Mouse (Mus musculus): Measurements from ENCODE around the gene Tmem167b.
"Not testable (repeated sequence)": the region's sequence is repeated elsewhere in the genome, so short reads cannot be mapped to it uniquely, and the experiment has no call there.

Gene Tmem167b

DNA sequence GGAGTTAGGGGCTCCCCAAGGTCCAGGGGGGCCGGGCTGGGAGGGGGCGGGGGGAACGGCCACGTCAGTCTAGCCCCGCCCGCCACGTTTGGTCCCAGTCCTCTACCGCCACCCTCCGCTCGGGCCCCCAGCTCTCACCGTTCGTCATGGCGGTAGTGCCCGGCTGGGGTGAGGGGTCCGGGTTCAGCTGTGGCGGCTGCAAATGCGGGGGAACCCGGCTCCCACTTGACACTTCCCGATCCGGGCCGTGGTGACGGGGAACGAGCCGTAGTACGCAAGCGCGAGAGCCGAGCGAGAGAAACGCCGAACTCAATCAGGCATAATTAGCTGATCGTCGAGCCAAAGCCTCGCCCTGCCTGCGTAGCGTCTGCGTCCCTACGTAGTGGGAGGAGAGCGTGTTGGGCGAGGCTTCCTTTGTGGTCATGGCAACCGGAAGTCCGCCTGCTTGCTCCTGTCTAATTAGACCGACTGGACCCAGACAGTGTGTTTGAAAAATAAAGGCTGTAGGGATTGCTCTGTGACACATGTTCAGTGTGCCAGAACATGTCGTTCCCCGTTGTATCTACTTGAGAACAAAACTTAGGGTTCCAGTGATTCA lies at the start of gene Tmem167b:
TSS of gene Tmem167b (minus strand) at position 334 of the 598 bp plus-strand sequence.
- DNase-seq (ENCODE audit: low spot score) = peak; percentile 94

DNA sequence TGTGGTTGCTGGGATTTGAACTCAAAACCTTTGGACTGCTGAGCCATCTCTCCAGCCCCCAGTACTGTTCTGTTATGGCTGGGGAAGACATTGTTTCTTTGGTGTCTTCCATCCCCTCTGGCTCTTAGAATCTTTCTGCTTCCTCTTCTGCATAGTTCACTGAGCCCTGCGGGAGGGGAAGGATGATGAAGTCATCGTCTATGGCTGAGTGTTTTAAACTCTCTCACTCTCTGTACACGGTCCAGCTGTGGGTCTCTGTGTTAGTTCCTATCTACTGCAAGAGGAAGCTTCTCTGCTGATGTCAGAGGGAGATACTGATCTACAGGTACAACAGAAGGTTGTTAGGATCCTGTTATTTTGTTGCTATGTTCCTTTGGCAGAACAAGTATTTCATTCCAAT lies 46.6 kb upstream of the Tmem167b start:
- no peak for DNase-seq (ENCODE audit: low spot score)

DNA sequence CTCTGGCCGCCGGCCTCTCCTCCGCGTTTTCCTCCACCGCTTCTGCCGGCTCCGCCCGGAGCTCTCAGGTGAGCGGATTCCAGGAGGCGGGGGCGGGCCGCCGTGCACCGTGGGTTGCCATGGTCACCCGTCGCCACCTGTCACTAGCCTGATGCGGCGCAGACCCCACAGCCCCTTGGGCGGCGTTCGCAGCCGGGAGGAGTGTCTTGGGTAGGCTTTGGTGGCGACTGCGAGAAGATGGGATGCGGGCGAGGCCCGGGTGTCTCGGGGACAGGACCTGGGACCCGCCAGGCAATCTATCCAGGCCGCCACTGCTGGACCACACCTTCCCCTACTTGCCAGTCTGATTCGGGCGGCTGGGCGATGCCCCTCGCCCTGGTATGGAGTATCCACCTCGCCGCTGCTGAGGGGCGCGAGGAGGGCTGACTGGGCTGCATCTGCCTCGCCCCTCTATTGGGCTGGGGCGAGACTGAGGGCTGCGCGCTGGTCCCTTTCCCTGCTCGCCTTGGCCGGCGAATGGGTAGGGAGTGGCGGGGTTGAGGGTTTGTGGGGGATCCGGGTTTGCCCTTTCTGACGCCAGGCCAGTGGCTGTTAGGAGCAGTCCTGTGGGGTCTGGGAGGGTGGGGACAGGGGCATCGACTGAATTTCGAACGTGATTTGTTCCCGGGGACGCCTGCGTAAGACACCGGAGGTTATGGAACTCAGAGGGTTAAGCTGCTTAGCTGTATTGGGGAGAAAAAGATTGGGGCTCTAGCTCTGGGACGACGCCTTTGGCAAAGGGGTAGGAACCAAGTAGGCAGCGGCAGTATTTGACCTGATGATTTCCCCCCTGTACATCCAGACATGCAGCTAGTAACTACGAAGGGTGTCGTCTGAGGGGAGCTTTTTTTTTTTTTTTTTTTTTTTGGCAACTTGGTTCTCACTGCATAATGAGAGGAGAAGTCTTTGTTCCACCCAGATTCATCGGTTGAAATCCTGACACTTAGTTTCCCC lies 29.6 kb upstream of the Tmem167b start:
- DNase-seq (ENCODE audit: low spot score) = no peak

DNA sequence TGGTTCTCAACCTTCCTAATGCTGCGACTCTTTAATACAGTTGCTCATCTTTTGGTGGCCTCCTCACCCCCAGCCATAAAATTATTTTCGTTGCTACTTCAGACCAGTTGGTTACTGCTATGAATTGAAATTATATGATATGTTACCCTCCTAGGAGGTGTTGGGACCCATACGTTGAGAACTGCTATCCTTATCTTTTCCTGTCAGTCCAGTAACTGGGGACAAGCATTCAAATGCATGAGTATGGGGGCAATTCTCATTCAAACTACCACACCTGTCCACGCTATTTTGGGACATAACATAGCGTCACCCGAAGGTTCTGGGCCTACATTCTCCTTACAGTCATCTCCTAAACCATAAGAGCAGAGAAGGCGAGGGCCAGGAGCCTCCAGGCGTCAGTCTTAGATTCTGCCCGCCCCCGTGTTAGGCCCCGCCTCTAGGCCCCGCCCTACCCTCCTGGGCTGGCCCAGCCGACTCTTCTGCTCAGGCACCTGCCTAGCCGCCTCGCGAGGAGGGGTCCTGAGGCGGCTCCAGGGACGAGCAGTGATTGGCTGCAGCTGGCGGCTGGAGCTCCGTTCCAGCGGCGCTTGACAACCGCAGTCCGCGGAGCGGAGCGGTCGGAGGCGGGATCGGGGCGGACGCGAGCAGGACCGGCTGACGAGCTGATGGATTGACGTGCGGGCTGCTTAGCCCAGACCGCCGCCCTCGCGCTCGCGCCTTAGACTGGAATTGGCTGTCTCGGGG lies 28.7 kb upstream of the Tmem167b start, which contains the start of gene Wdr47:
TSS of gene Wdr47 (plus strand) at position 494 of the 744 bp plus-strand sequence.
- peak; percentile 81 for DNase-seq (ENCODE audit: low spot score)

DNA sequence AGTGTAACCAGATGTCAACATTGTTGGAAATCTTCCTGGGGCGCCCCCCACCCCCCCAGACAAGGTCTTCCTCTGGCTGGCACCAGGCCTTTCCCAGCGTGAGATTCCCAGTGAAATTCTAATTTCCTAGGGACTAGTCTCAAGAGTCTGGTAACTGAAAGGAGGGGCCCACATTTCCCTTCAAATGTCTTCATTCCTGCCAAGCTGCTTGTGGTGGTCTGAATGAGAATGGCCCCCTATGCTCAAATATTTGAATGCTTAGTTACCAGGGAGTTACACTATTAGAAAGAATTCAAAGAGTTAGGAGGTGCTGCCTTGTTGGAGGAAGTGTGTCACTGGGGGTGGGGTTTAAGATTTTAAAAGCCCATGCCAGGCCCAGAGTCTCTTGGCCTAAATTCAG lies 26.2 kb upstream of the Tmem167b start:
- DNase-seq (ENCODE audit: low spot score) = no peak

DNA sequence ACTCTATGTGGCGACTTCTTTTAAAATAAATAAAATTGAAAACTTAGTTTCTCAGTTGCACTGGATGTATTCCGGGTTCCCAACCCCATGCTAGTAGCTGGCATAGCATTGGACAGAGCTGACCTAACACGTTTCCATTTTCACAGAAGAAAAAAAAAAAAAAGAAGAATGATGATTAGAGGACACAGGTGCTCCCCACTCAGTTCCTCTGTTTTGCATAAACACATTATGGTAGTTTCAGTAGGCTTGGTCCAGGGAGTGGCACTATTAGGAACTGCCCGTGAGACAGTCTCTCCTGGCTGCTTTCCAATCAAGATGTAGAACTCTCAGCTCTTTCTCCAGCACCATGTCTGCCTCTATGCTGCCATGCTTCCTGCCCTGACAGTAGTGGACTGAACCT lies 22.3 kb upstream of the Tmem167b start:
- DNase-seq (ENCODE audit: low spot score) = no peak

DNA sequence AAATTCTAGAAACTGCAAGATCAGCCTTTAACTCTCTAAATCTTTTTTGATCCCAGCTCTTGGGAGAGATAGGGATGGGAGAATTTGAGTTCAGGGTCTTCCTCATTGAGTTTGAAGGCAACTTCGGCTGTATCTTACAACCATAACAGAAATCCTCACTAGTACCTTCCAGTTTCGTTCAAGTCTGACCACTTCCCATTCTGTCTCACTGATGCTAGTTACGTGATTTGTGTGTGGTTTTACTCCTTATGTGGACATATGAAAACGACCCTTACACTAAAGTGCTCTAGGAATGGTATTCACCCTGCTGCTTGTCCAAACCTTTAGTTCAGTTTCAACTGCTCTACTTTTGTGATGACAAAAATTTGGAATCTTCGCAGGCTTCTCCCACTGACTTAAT lies 11.8 kb upstream of the Tmem167b start:
- no peak for DNase-seq (ENCODE audit: low spot score)

DNA sequence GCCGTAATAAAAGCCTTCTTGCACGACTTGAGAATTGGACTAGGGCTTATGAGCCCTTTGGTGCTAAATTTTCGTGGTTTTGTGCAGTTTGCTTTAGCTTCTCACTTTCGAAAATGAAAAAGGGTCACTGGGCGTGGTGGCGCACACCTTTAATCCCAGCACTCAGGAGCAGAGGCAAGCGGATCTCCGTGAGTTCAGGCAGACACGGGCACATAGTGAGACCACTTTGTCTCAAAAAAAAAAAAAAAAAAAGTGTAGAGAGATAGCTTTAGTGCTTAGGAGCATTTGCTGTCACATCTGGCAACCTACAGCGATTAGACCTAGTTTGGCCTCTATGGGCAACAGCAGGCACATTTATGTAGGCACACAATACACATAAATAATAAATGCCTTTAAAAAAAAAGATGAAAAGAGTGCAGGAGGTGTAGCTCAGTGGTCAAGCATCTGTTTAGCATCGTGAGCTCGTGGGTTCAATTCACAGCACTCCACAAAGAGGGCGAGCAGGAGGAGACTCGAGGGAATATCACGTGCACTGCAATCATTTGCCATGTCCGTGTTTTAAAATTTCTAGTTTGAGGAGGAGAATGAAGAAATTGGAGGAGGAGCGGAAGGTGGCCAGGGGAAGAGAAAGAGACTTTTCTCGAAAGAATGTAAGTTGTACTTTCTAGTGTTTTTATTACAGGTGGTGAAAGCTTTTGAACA lies 10.2 kb upstream of the Tmem167b start:
- no peak for DNase-seq (ENCODE audit: low spot score)

DNA sequence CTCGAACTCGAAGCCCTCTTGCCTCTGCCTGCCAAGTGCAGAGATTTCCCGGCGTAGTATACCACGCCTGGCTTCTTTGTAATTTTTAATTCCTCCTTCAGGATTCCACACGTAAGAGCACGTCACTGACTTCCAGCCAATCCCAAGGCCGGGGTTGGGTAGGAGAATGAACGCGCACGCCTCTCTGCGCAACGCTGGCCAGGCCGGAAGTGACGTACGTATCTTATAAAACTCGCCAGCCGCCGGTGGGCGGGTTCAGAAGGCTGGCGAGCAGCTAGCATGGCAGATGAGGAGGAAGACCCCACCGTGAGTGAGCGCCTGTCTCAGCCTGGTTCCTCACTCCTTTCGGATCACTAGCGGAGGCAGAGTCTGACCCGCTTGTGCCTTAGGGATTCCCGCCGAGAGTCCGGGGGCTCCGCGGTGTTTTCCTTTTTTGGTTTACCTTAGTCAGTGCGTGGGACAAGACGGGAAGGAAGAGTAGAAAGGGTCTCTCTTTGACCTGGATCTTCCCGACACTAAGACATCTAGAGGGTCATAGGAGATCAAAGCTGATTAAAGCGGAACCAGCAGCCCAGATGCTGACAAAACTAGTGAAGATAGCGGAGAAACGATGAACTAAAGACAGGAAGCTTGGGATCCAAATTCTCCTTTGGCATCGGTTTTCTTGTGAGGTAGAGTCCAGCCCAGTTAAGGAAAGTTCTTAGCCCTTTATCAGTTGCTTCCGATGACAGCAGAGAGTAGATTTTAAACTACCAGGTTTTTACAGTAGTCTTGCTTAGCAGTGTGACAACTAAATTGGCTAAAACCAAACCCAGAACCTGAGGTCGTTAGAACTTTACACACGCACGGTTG lies 9.4 kb upstream of the Tmem167b start, which contains the start of gene Taf13:
TSS of gene Taf13 (plus strand) at position 256 of the 852 bp plus-strand sequence.
- DNase-seq (ENCODE audit: low spot score) = peak; percentile 94

DNA sequence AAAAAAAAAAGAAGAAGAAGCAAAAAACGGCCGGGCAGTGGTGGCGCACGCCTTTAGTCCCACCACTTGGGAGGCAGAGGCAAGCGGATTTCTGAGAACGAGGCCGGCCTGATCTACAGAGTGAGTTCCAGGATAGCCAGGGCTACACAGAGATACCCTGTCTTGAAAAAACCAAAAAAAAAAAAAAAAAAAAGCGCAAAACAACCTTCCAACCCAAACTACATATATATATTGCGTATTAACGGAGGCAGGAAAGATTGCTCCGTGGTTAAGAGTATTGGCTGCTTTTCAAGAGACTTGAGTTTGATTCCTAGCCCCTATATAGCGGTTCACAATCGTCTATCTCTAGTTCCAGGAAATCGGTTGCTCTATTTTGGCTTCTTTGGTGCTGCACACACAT lies 8.5 kb upstream of the Tmem167b start:
- DNase-seq (ENCODE audit: low spot score) = no peak

DNA sequence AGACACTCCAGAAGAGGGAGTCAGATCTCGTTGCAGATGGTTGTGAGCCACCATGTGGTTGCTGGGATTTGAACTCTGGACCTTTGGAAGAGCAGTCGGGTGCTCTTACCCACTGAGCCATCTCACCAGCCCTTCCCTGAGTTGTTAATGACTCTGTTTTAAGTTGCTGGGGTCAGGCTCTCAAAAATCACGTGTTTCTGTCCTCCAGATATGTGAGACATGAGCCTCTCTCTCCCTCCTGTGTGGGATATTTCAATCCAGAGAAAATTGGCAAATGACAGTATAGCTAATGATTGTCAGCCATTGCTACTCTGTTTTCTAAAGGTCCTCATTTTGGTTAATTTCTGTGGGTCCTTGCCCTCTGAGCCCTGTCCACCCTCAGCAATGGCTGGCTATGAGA lies 7.4 kb upstream of the Tmem167b start:
- DNase-seq (ENCODE audit: low spot score) = not testable (repeated sequence)

DNA sequence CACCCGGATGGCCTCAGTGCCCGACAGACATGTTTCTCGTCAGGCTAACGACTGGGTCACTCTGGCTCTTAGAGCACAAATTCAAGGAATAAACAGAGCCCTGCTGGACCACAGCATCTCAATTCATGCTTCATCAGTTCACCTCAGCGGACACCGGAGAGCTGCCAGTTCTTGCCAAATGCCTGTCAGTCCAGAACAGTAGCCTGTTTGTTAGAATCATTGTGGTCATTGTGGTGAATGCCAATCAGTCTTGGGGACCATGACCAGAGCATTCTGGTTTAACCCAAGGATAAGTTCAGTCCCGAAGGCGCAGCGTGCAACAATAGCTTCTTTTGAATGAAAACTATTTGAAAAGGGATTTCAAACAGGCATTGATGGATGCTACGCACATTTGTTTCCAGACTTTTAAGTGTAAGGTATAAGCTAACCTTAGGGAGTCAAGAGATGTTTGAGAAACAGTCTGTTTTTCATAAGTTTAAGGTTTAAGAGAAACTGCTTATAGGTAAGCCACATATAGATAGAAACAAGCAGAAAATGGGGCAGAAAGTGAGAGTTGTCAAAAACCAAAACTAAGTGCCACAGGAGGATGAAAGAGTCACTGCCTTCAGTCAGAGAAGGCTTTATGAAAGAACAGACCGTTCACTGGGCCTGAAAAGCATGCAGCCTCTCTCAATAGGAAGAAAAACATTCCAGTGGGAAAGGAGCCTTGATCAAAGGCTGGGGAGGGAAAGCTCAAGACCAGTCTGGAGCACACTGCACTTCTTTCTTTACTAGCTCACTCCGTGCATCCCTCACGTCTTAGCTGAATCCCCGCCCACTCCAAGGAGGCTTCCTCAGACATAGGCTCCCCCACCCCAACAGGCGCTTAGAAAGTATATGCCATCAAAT lies 6.0 kb upstream of the Tmem167b start:
- DNase-seq (ENCODE audit: low spot score) = no peak

DNA sequence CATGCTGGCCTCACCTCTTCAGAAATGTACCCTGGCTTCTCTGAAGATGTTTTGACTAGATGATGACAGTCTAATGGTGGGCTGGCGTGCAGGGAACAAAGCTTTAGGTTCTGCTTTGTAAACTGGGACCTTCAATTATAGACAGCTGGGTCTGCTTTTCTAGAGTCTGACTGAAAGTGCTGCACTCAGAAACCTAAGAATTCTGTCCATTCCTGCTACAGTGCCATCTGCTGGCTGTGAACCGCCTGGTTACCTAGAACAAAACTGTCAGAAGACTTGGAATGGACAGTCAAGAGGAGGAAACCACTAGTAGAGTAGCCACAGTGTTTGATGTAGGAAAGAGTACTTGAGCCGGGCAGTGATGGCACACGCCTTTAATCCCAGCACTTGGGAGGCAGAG lies 1.0 kb upstream of the Tmem167b start:
- peak; percentile 78 for DNase-seq (ENCODE audit: low spot score)

DNA sequence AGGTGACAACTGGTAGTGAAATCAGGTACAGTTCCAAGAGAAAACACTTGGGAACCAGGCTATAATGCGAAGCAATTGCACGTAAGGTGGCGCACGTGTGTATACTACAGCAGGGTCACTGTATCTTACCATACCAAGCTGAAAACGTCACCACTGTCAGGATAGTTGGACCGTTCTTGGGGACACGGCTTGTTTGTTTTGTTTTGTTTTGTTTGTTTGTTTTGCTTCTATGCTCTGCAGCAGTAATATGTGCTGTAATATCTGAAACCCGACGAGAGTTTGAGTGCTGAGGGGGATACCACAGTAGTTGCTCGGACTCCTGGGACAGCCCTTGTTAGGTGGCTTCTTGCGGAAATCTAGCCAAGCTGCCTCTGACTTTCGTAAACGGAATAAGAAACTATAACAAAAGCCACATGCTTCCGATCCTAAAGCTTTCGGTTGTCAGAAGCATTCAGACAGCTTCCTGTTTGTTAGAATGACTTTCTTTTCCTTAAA lies 558 bp upstream of the Tmem167b start:
- no peak for DNase-seq (ENCODE audit: low spot score)

DNA sequence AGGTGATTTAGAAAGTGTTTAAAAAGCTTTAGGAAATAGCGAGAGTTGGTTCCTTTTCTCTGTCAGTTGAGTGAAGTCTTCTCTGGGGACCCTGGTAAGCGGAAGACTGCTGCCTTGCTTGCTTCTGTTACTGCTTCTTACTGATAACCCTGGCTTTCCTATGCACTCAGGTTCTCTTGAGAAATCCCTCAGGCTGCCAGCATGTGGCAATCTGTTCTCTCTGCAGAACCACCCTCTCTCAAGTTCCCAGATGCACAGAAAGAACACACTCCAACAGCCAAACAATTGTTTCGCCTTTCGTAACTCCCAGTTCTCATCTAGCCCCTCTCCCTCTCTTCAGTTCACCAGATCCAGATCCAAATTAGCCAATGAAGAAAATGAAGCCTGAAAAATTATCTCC lies 4.4 kb downstream of the Tmem167b start:
- no peak for DNase-seq (ENCODE audit: low spot score)

DNA sequence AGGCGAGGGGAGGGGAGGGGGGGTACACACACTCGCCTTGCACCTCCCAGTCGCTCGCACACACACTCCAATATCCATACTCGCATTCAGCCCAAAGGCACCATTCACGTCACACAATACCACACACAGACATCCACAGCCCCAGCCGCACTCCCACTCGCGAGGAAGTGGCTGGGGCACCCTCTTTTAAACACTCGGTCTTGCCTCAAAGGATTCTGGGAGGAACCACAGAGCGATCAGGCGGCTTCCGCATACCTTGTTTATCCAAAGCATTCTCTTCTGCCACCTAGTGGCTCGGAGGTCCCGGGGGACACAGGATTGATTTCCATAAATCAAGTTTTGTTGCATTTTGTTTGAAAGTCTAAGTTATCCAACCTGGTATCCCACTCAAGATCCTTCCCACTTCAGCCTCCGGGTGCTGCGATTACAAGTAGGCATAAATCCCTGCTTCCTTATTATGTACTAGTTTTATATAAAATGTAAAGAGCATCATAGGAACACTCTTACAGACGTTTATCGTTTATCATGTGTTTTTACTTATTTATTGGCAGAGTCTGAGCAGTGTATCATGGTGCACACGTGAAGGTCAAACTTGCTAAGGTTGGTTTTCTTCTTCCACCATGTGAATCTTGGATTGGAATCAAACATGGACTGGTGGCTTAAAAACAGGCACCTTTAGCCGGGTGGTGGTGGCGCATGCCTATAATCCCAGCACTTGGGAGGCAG lies 7.5 kb downstream of the Tmem167b start:
- DNase-seq (ENCODE audit: low spot score) = peak; percentile 90

DNA sequence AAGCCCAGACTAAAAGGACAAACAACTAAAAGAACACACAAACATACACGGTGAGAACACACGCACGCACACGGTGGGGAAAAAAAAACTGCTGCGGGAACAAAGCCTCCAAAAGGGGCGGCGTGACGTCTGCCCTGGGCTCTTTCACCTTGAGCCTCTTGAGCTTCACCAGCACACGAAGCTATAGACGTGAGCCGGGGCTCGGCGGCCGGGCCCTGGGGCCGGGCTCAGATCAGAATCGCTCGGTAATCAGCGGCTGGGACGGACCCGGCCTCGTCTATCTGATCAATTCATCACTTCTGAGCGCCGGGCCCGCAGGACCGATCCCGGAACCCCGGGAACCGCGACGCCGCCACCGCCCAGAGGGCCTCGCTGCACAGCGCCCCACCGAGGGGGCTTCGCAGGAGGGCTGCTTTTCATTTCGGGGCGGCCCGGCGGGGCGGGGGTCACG lies 8.1 kb downstream of the Tmem167b start:
- DNase-seq (ENCODE audit: low spot score) = no peak

DNA sequence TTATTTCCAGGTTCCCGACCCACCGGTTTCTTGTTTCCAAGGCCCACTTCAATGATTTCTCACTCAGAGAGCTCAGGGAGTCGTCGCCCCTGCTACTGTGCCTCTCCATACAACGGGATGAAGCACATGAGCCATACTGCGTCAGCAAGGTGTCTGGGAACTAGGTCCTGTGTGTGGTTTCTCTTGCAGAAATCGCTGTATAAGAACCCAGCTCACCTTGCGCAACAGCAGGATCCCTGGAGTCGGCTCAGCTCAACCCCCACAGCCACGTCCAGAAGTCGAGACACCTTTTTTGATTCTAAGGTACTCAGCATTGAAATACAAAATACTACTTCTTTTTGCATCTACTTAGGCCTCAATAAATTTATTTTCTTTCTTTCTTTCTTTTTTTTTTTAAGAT lies 20.0 kb downstream of the Tmem167b start:
- no peak for DNase-seq (ENCODE audit: low spot score)

DNA sequence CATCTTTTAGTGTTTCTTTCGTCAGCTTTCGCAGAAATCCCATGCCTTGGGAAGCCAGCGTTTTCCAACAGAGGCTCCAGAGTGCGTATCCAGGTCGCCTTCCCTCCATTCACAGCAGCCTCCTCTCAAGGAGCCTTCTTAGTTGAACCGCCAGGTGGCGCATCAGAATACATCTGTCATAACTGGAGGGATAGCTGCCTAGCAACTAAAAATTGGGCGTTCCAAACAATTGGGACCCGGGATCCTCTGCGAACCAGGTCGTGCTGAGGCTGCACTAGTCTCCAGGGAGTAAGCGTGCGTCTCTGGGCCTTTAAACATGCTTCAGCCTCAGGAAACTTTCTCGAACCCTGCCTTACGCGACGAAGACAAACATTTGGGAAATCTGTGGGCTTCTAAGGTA lies 25.0 kb downstream of the Tmem167b start:
- DNase-seq (ENCODE audit: low spot score) = peak; percentile 87
